Comparison of ENCODE assay signal across 13 mouse cellular contexts in genomic region chr16:78357757-78358156, GRCm38 (mm10). TPM values are rescaled to one million over a fixed set of nuclear protein-coding genes. Genes with fewer than 3 reads are reported as not detected.
DNase-seq lines count a peak whose midpoint lies in the region; ATAC-seq and TF ChIP-seq lines count a peak whose summit lies in the region.
"Had no signal": no experiment of that assay in that cellular context is flagged by ENCODE, and none has a peak within 500 bp of the region (broad histone marks: within the 10 kb centered on the region; RNA-seq: fewer than 3 reads in every experiment).

No protein-coding gene starts in this region.

- ATAC-seq in forebrain, postnatal 0 days = no peak
- no peak for ATAC-seq in liver, postnatal 0 days
- no peak for ATAC-seq in liver, embryonic 11.5 days (replicated peaks; ENCODE audit: low FRiP score)
- peak; percentile 45; the same call in 1 of the 2 replicates for ATAC-seq in G1E (ENCODE audit: extremely low read depth, insufficient number of reproducible peaks, low FRiP score, poor library complexity, severe bottlenecking)
- ATAC-seq: forebrain, embryonic 15.5 days had no signal

- no peak overlapping the region for H3K4me2 ChIP-seq in forebrain, postnatal 0 days (ENCODE audit: low read depth)
- H3K4me2 ChIP-seq in liver, postnatal 0 days (ENCODE audit: low read depth, low read length) = no peak overlapping the region
- H3K4me2 ChIP-seq in liver, embryonic 11.5 days = no peak overlapping the region
- H3K4me2 ChIP-seq: forebrain, embryonic 15.5 days; hindbrain, embryonic 15.5 days had no signal

- H3K9ac ChIP-seq in forebrain, postnatal 0 days = no peak overlapping the region
- H3K9ac ChIP-seq in liver, postnatal 0 days (replicated peaks) = no peak overlapping the region
- H3K9ac ChIP-seq in liver, embryonic 11.5 days (ENCODE audit: low read depth, low read length) = no peak overlapping the region
- H3K9ac ChIP-seq: forebrain, embryonic 15.5 days; hindbrain, embryonic 15.5 days had no signal

- no peak overlapping the region for H3K4me3 ChIP-seq in forebrain, postnatal 0 days (ENCODE audit: low read depth, low read length)
- no peak overlapping the region for H3K4me3 ChIP-seq in forebrain, embryonic 10.5 days
- no peak overlapping the region for H3K4me3 ChIP-seq in liver, postnatal 0 days (ENCODE audit: low read depth, low read length)
- H3K4me3 ChIP-seq in liver, embryonic 11.5 days (ENCODE audit: low read depth, low read length) = no peak overlapping the region
- no peak overlapping the region for H3K4me3 ChIP-seq in G1E (ENCODE audit: low read depth, low read length)
- H3K4me3 ChIP-seq: forebrain, embryonic 15.5 days; heart, embryonic 10.5 days; hindbrain, embryonic 15.5 days; limb, embryonic 10.5 days; megakaryocyte, embryonic 14.5 days had no signal

- no peak for DNase-seq in forebrain, postnatal 0 days
- no peak for DNase-seq in forebrain, embryonic 10.5 days (ENCODE audit: extremely low spot score, low spot score)
- no peak for DNase-seq in liver, postnatal 0 days
- no peak for DNase-seq in liver, embryonic 11.5 days (ENCODE audit: low spot score)
- DNase-seq in G1E (ENCODE audit: low spot score) = no peak
- peak; percentile 12 for DNase-seq in retina, postnatal 1 day
- no peak for DNase-seq in adrenal gland, postnatal 25 days
- no peak for DNase-seq in cerebellum, adult 8-10 months

- WGBS in forebrain, postnatal 0 days = 93% methylated on average over 3 of the region's 3 CpGs
- 90% methylated on average over 3 of the region's 3 CpGs for WGBS in forebrain, embryonic 10.5 days
- WGBS in liver, postnatal 0 days (ENCODE audit: insufficient replicate concordance) = 90% methylated on average over 3 of the region's 3 CpGs
- 93% methylated on average over 3 of the region's 3 CpGs for WGBS in liver, embryonic 11.5 days

- H3K9me3 ChIP-seq in forebrain, postnatal 0 days (ENCODE audit: low read length) = no peaks in the 10 kb centered on the region
- H3K9me3 ChIP-seq in forebrain, embryonic 10.5 days = no peaks in the 10 kb centered on the region
- no peaks in the 10 kb centered on the region for H3K9me3 ChIP-seq in liver, postnatal 0 days (ENCODE audit: low read length)
- no peaks in the 10 kb centered on the region for H3K9me3 ChIP-seq in liver, embryonic 11.5 days (ENCODE audit: control insufficient read depth, low read length)
- no peaks in the 10 kb centered on the region for H3K9me3 ChIP-seq in G1E (replicated peaks)
- H3K9me3 ChIP-seq: forebrain, embryonic 15.5 days; heart, embryonic 10.5 days; hindbrain, embryonic 15.5 days; limb, embryonic 10.5 days; megakaryocyte, embryonic 14.5 days had no signal

- no peaks in the 10 kb centered on the region for H3K4me1 ChIP-seq in forebrain, postnatal 0 days (ENCODE audit: insufficient read depth)
- H3K4me1 ChIP-seq in forebrain, embryonic 10.5 days = no peaks in the 10 kb centered on the region
- H3K4me1 ChIP-seq in liver, postnatal 0 days (ENCODE audit: insufficient read depth) = no peaks in the 10 kb centered on the region
- H3K4me1 ChIP-seq in liver, embryonic 11.5 days (replicated peaks; ENCODE audit: control insufficient read depth, insufficient read depth, low read length) = no peaks in the 10 kb centered on the region
- H3K4me1 ChIP-seq in G1E (ENCODE audit: insufficient read depth, low read depth, low read length) = no peaks in the 10 kb centered on the region
- H3K4me1 ChIP-seq: forebrain, embryonic 15.5 days; heart, embryonic 10.5 days; hindbrain, embryonic 15.5 days; limb, embryonic 10.5 days; megakaryocyte, embryonic 14.5 days had no signal

- 0 out of 2 replicates have a peak, but pooled peaks cover 2% of the 10 kb centered on the region for H3K36me3 ChIP-seq in forebrain, postnatal 0 days (ENCODE audit: insufficient read depth)
- H3K36me3 ChIP-seq in forebrain, embryonic 10.5 days (replicated peaks) = peaks cover 47% of the 10 kb centered on the region
- peaks cover 21% of the 10 kb centered on the region for H3K36me3 ChIP-seq in liver, postnatal 0 days (replicated peaks; ENCODE audit: insufficient read depth, low read length)
- H3K36me3 ChIP-seq in liver, embryonic 11.5 days (ENCODE audit: control insufficient read depth, insufficient read depth, low read length) = peaks cover 6% of the 10 kb centered on the region; the same call in 1 of the 2 replicates
- H3K36me3 ChIP-seq in G1E (replicated peaks) = peaks cover 44% of the 10 kb centered on the region
- H3K36me3 ChIP-seq: hindbrain, embryonic 15.5 days had no signal

- TF ChIP-seq CTCF in forebrain, postnatal 0 days (IDR thresholded peaks at IDR 0.05; ENCODE audit: low read depth) = peak; percentile 50
- peak; percentile 51 for TF ChIP-seq CTCF in liver, postnatal 0 days (IDR thresholded peaks at IDR 0.05; ENCODE audit: low read depth)
- TF ChIP-seq CTCF in G1E (IDR thresholded peaks at IDR 0.05; ENCODE audit: low read depth, low read length) = no peak

- TF ChIP-seq EP300 in liver, postnatal 0 days (IDR thresholded peaks at IDR 0.05; ENCODE audit: low read depth) = no peak

- H3K27me3 ChIP-seq in forebrain, postnatal 0 days (ENCODE audit: insufficient read depth, low read length) = no peaks in the 10 kb centered on the region
- H3K27me3 ChIP-seq in forebrain, embryonic 10.5 days (ENCODE audit: poor library complexity, severe bottlenecking) = no peaks in the 10 kb centered on the region
- no peaks in the 10 kb centered on the region for H3K27me3 ChIP-seq in liver, postnatal 0 days (ENCODE audit: insufficient read depth, low read length)
- H3K27me3 ChIP-seq in liver, embryonic 11.5 days (replicated peaks; ENCODE audit: control insufficient read depth, insufficient read depth, low read length) = no peaks in the 10 kb centered on the region
- H3K27me3 ChIP-seq in G1E (ENCODE audit: insufficient read depth, low read length) = no peaks in the 10 kb centered on the region
- H3K27me3 ChIP-seq: forebrain, embryonic 15.5 days; hindbrain, embryonic 15.5 days; megakaryocyte, embryonic 14.5 days had no signal

- H3K27ac ChIP-seq in forebrain, postnatal 0 days (ENCODE audit: low read depth, low read length) = no peak overlapping the region
- H3K27ac ChIP-seq in forebrain, embryonic 10.5 days = no peak overlapping the region
- no peak overlapping the region for H3K27ac ChIP-seq in liver, postnatal 0 days (ENCODE audit: low read depth)
- H3K27ac ChIP-seq in liver, embryonic 11.5 days (ENCODE audit: low read depth, low read length) = no peak overlapping the region
- H3K27ac ChIP-seq: forebrain, embryonic 15.5 days; heart, embryonic 10.5 days; hindbrain, embryonic 15.5 days; limb, embryonic 10.5 days had no signal

RNA-seq across cellular contexts. Expression of gene Btg3, which starts 19.2 kb away (rescaled TPM):
- 7.5 and 9.8 TPM in 2 replicates for total RNA-seq in forebrain, postnatal 0 days (2014; rRNA removed)
- polyA plus RNA-seq in forebrain, postnatal 0 days (2015; fragmentation: Nextera tagmentation; extraction: Ambion mirVana) = 19.7 and 20.2 TPM in 2 replicates
- polyA plus RNA-seq in forebrain, embryonic 10.5 days (2016; fragmentation: Nextera tagmentation; extraction: Ambion mirVana) = 39.1 and 40.2 TPM in 2 replicates
- polyA plus RNA-seq in liver, postnatal 0 days (2015; fragmentation: Nextera tagmentation; extraction: Ambion mirVana) = 20.5 and 21.7 TPM in 2 replicates
- polyA plus RNA-seq in liver, embryonic 11.5 days (2014; fragmentation: Nextera tagmentation; extraction: Ambion mirVana) = 42.7 and 46.7 TPM in 2 replicates
- total RNA-seq in G1E (2014; fragmentation: Nextera tagmentation) (37.2 and 55.6 TPM in 2 replicates), G1E (2017) (13.1 and 13.3 TPM in 2 replicates)
- polyA plus RNA-seq in G1E (2012) = 9.5 and 11.1 TPM in 2 replicates
- total RNA-seq in adrenal gland, postnatal 25 days (2021) = 34.6 and 35.5 TPM in 2 replicates

RNA-seq across cellular contexts. Expression of gene Cxadr, which starts 56.5 kb away (rescaled TPM):
- 331 and 396 TPM in 2 replicates for total RNA-seq in forebrain, postnatal 0 days (2014; rRNA removed)
- polyA plus RNA-seq in forebrain, postnatal 0 days (2015; fragmentation: Nextera tagmentation; extraction: Ambion mirVana) = 118 and 156 TPM in 2 replicates
- polyA plus RNA-seq in forebrain, embryonic 10.5 days (2016; fragmentation: Nextera tagmentation; extraction: Ambion mirVana) = 60.7 and 67.8 TPM in 2 replicates
- polyA plus RNA-seq in liver, postnatal 0 days (2015; fragmentation: Nextera tagmentation; extraction: Ambion mirVana) = 24.7 and 27.1 TPM in 2 replicates
- 13.2 and 14.7 TPM in 2 replicates for polyA plus RNA-seq in liver, embryonic 11.5 days (2014; fragmentation: Nextera tagmentation; extraction: Ambion mirVana)
- not detected in 2 replicates for total RNA-seq in G1E (2014; fragmentation: Nextera tagmentation)
- 0.06 and 0.22 TPM in 2 replicates for total RNA-seq in G1E (2017)
- not detected in 2 replicates for polyA plus RNA-seq in G1E (2012)
- total RNA-seq in adrenal gland, postnatal 25 days (2021) = 20.7 and 38.6 TPM in 2 replicates

Comparison
In these comparisons a context has a peak if more than half of its experiments do, and no peak if none do; other contexts are left out.
1. RNA of gene Cxadr, which starts 56.5 kb away (polyA plus RNA-seq): 118 to 156 TPM in forebrain, postnatal 0 days, 60.7 to 67.8 TPM in forebrain, embryonic 10.5 days, 24.7 to 27.1 TPM in liver, postnatal 0 days and 13.2 to 14.7 TPM in liver, embryonic 11.5 days; not detected in G1E; every median in the first group is over 10 times any median in the second.